Mouse (Mus musculus) liver, embryonic 16.5 days (tissue): ENCODE measurements at regions not wholly inside any gene's neighbourhood (a gene's known extent, or its start where the extent isn't known, plus 50 kb on each side); places are given as distances from the start of the nearest gene placed in this dataset.

Experiments used
- ATAC-seq: fragments of 200-750 bp; cut with Nextera tagmentation; 2 replicates; pipeline ENCODE4 v1.8.0; 2017; ENCODE audit warnings: low read depth, mild to moderate bottlenecking, moderate number of reproducible peaks, moderate library complexity
- H3K27ac ChIP-seq: fragments of 300-500 bp; sonication (generic); 2 replicates; pipeline ENCODE4 v1.5.1; 2014; ENCODE audit warnings: mild to moderate bottlenecking, low read length
- H3K27me3 ChIP-seq: fragments of 300-500 bp; sonication (generic); 2 replicates; pipeline ENCODE4 v1.6.1; 2014; ENCODE audit warnings: low read depth, low read length, mixed read lengths; ENCODE audit not compliant: control insufficient read depth, insufficient read depth
- H3K36me3 ChIP-seq: fragments of 300-500 bp; sonication (generic); 2 replicates; pipeline ENCODE4 v1.6.1; 2014; ENCODE audit warnings: mild to moderate bottlenecking; ENCODE audit not compliant: control insufficient read depth, insufficient read depth
- H3K4me1 ChIP-seq: fragments of 300-500 bp; sonication (generic); 2 replicates; pipeline ENCODE4 v1.6.1; 2014; ENCODE audit warnings: low read depth, low read length, mixed read lengths; ENCODE audit not compliant: control insufficient read depth
- H3K4me2 ChIP-seq: fragments of 300-500 bp; sonication (generic); 2 replicates; pipeline ENCODE4 v1.6.1; 2014; ENCODE audit warnings: low read depth, low read length, mixed read lengths
- H3K4me3 ChIP-seq: fragments of 300-500 bp; sonication (generic); 2 replicates; pipeline ENCODE4 v1.5.1; 2014; ENCODE audit warnings: low read depth, mild to moderate bottlenecking, low read length
- H3K9ac ChIP-seq: fragments of 300-500 bp; sonication (generic); 2 replicates; pipeline ENCODE4 v1.6.1; 2014; ENCODE audit warnings: low read depth, low read length
- H3K9me3 ChIP-seq: fragments of 300-500 bp; sonication (generic); replicated peaks from 2 replicates; pipeline ENCODE4 v1.6.1; 2016; ENCODE audit warnings: low read length; ENCODE audit not compliant: control insufficient read depth
- WGBS: fragments of 180-500 bp; shearing (Covaris S2); extraction: QIAGEN DNeasy Blood & Tissue Kit; methylation state at CpG from one replicate; pipeline ENCODE4 v1.1.7; 2014; ENCODE audit not compliant: insufficient replicate concordance; 5-methylcytosine and 5-hydroxymethylcytosine counted together

DNA sequence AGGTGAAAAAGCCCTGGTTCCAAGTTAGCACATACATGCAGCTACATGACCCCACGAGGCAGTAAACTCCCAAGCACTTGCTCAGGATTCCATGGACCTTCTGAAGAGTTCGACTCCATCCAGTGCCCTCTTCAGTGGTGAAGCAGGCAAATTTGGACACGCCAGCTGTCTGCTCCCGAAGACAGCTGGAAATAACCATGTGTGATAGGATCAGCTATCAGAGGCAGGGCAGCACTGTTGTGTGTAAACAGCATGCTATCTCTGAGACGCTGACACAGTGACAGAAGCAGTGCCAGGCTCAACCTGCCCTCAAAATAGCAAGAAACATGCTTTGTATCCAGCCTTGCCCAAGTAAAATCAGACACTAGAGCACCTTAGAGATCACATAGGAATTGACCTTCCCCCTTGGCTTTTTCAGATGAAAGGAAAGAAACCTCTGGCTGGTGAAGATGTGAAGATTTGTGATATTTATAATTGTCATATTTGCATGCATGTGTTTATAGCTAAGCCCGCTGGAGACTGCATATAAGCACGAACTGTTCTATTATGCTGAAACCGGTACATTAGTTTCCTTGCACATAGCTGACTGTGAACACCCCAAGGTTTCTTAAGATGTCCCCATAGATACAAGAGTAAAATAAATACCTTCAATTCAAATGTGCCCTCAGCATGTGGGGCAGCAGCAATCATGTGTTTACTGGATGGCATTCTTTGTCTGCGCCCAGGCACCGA is 146.4 kb upstream of the Nrip1 start:
- no peaks in the 10 kb centered on the region for H3K27me3 ChIP-seq
- no peak for ATAC-seq
- no peak overlapping the region for H3K4me2 ChIP-seq
- H3K9ac ChIP-seq, result no peak overlapping the region
- H3K4me3 ChIP-seq, result no peak overlapping the region
- WGBS, result 57% methylated on average over 10 of the region's 10 CpGs
- no peaks in the 10 kb centered on the region for H3K4me1 ChIP-seq
- H3K36me3 ChIP-seq, result no peaks in the 10 kb centered on the region
- no peaks in the 10 kb centered on the region for H3K9me3 ChIP-seq
- H3K27ac ChIP-seq, result no peak overlapping the region

DNA sequence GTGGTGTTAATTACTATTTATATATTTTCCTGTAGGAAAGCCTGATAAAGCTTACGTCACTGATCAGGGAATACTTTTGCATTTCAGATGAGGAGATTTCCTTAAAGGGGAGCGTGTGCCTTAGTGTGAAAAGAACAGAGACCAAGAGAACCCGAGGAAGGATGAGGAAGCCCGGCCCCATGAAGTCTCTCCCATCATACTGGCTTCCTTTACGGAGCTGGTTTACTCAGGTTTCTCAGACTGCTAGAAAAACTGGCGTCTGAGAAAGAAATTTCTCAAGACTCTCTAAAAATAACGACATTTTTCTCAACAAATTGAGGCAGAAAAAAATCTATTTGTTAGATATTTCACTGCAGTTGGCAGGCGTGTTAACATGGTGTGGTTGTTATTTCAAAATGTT is 137.2 kb upstream of the Nrip1 start:
- Histone ChIP-seq H3K27ac (no peak overlapping the region), H3K9ac (no peak overlapping the region), H3K36me3 (no peaks in the 10 kb centered on the region), H3K9me3 (no peaks in the 10 kb centered on the region), H3K4me2 (no peak overlapping the region), H3K4me1 (no peaks in the 10 kb centered on the region), H3K4me3 (no peak overlapping the region), H3K27me3 (no peaks in the 10 kb centered on the region)
- ATAC-seq, result no peak
- WGBS, result 50% methylated on average over 8 of the region's 8 CpGs

DNA sequence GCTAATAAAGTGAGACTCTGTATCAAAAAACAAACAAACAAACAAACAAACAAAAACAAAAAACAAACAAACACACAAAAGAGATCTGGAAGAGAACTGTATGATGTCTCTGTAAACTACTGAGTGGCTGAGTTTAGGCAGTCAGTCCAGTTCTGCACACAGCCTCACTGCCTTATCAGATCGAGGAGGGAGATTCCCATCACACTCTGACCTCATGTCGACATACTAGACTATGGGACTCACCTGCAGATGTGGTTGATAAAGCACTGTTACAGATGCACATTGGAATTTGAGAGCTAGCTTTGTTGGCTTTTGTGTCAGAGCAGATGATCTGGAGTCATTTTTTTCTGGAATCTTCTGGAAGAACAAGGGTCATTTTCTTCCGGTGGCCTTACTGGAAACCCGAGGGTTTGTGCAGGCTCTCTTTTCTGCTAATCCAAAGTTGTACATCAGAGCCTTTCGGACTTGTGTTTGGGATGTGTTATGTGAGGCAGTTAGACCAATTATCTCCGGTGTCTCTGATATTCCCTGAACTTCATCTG is 135.6 kb upstream of the Nrip1 start:
- no peaks in the 10 kb centered on the region for H3K9me3 ChIP-seq
- no peak overlapping the region for H3K27ac ChIP-seq
- H3K27me3 ChIP-seq, result no peaks in the 10 kb centered on the region
- peak; percentile 82 for ATAC-seq
- H3K9ac ChIP-seq, result no peak overlapping the region
- no peaks in the 10 kb centered on the region for H3K4me1 ChIP-seq
- 57% methylated on average over 6 of the region's 6 CpGs for WGBS
- H3K4me2 ChIP-seq, result no peak overlapping the region
- H3K36me3 ChIP-seq, result no peaks in the 10 kb centered on the region
- no peak overlapping the region for H3K4me3 ChIP-seq

DNA sequence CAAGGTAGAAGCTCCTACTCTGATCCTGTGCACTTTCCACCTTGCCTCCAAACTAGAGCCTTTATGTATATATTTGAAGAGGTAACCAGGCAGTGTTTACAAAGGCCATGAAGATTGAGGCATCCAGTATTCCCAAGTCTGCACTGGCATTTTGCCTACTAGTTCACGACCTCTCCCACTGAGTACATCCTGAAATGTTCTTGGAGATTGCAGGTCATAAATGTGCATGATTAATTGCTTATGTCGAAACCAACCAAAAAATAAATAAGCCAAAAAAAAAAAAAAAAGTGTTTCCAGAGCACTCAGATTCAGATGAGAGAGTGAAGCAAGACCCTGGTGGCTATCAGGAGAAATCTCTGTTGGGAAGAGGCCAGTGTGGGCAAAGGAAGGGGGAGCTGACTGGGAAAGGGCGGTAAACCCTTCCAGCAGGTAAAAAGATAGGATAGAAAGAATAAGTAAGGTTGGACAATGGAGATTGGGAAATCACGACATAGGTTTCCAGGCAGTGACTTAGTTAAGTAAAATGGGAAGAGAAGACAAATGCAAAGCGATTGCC is 133.6 kb upstream of the Nrip1 start:
- Histone ChIP-seq H3K4me1 (no peaks in the 10 kb centered on the region), H3K9me3 (no peaks in the 10 kb centered on the region), H3K36me3 (no peaks in the 10 kb centered on the region), H3K9ac (no peak overlapping the region), H3K27ac (no peak overlapping the region), H3K4me3 (no peak overlapping the region), H3K4me2 (no peak overlapping the region), H3K27me3 (no peaks in the 10 kb centered on the region)
- peak; percentile 52; the same call in 1 of the 2 replicates for ATAC-seq
- WGBS, result 47% methylated on average over 5 of the region's 5 CpGs

DNA sequence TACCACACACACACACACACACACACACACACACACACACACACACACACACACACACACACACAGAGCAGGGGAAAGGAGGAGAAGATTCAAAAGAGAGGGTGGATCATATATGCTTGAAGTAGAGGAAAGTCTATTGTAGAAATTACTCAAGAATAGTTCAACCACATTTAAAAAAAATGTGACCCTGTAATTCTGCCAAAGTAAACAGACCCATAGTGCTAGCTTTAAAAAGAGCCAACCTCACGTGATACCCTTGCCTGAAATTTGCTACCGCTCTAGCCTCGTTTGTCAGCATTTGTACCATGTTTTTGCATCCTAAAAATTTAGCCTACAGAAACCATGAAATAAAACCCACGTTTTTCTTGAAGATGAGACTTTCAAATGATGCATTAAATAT is 132.6 kb upstream of the Nrip1 start:
- Histone ChIP-seq H3K4me1 (no peaks in the 10 kb centered on the region), H3K9me3 (no peaks in the 10 kb centered on the region), H3K4me2 (no peak overlapping the region), H3K36me3 (no peaks in the 10 kb centered on the region), H3K27ac (no peak overlapping the region), H3K4me3 (no peak overlapping the region), H3K9ac (no peak overlapping the region), H3K27me3 (no peaks in the 10 kb centered on the region)
- WGBS, result 60% methylated on average over 4 of the region's 4 CpGs
- ATAC-seq, result no peak

DNA sequence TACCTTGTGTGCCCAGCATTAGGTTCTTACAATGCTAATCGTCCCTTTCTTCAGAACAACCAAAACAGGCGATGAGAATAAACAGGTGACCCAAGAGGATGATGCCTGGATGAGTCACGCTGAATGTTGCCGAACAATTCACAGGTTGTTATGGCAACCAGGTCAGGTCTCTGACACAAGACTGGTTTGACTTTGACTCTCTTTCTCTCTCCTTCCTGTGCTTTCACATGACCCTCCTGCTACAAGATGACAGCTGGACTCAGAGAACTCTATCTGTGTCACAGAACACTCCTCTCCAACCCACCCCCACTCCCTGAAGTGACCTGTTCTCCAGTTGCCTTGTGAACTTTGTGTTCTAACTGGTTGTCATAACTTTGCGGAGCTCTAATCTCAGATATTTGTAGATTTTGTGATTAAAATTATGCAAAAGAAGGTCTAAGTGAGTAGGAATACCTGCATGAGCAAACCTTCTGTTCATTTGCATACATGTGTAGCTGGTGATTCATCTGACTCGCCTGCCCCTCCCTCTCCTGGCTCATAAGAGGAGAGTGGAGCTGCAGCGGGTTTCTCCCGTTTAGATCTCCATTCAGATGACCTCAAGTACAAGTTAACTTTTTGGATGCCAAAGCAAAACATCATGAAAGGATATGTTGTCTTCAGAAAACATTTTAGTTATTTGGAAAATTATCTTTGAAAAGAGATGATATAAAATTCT is 126.2 kb upstream of the Nrip1 start:
- Histone ChIP-seq H3K4me3 (no peak overlapping the region), H3K4me2 (no peak overlapping the region), H3K9ac (no peak overlapping the region), H3K27me3 (no peaks in the 10 kb centered on the region), H3K36me3 (no peaks in the 10 kb centered on the region), H3K9me3 (no peaks in the 10 kb centered on the region), H3K27ac (no peak overlapping the region), H3K4me1 (no peaks in the 10 kb centered on the region)
- 65% methylated on average over 8 of the region's 8 CpGs for WGBS
- no peak for ATAC-seq

DNA sequence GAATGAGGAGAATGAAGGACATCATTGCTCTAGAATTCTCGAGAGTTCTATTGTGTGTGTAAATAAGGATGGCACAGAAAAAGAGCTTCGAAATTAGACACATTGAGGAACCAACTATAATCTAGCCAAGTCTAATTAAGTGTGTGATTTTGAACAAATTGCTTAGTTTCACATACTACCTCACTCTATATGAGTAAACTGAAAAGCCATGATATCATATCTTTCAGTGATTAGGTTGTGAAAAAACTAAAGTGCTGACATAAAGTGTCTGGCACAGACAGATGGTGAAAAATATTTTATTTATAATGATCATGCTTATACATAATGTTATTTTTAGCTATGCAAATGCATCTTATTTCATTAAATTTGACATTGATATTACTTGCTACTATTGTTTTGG is 124.6 kb upstream of the Nrip1 start:
- no peaks in the 10 kb centered on the region for H3K4me1 ChIP-seq
- H3K9ac ChIP-seq, result no peak overlapping the region
- H3K4me2 ChIP-seq, result no peak overlapping the region
- no peak for ATAC-seq
- no peaks in the 10 kb centered on the region for H3K9me3 ChIP-seq
- H3K27me3 ChIP-seq, result no peaks in the 10 kb centered on the region
- H3K36me3 ChIP-seq, result no peaks in the 10 kb centered on the region
- WGBS, result 47% methylated on average over 2 of the region's 2 CpGs
- no peak overlapping the region for H3K27ac ChIP-seq
- no peak overlapping the region for H3K4me3 ChIP-seq

DNA sequence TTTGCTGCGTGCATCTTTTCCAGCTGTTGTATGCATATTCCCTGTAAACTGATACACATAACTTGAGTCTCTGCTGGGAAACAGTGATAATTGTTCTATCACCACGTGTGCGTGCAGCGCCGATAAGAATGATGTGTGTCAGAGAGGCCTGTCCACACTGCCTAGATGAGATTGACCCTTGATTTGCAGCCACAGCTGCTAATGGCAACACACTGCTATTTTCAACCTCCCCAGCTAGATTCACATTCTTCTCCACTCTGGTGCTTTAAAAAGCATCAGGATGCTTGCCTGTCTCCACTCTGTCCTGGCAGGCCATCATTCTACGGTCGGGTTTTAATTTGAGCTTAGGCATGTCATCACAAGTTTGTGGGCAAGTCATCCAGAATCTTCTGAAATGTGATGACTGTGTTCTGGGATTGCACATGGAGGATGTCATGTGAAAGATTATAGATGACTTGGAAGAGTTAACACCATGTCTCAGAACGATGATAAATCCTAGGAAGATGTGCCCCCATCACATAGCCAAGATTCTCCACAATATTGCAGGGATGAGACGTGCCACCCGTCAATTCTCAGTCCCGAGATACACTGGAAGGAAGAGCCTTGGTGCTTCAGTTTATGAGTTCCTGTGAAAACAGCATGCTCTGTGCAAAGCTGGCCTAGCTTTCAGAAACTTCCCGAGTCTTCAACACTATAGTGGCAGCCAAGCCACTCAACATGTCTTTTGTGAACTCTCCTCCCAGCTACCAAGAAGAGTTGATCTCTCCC is 123.6 kb upstream of the Nrip1 start:
- ATAC-seq, result no peak
- WGBS, result 72% methylated on average over 12 of the region's 12 CpGs
- no peaks in the 10 kb centered on the region for H3K4me1 ChIP-seq

More for the DNA sequence above, 123.6 kb upstream of the Nrip1 start:
- no peak overlapping the region for H3K4me2 ChIP-seq
- H3K27ac ChIP-seq, result no peak overlapping the region
- no peaks in the 10 kb centered on the region for H3K27me3 ChIP-seq
- H3K9me3 ChIP-seq, result no peaks in the 10 kb centered on the region
- no peak overlapping the region for H3K9ac ChIP-seq
- no peak overlapping the region for H3K4me3 ChIP-seq
- H3K36me3 ChIP-seq, result no peaks in the 10 kb centered on the region
